Mouse (Mus musculus): ENCODE results near the gene Iqschfp. TPM values are rescaled to one million over a fixed set of nuclear protein-coding genes. Genes with fewer than 3 reads are reported as not detected.

Gene Iqschfp
- polyA plus RNA-seq, 1 experiment from 2014 or later: 0.54 TPM

DNA sequence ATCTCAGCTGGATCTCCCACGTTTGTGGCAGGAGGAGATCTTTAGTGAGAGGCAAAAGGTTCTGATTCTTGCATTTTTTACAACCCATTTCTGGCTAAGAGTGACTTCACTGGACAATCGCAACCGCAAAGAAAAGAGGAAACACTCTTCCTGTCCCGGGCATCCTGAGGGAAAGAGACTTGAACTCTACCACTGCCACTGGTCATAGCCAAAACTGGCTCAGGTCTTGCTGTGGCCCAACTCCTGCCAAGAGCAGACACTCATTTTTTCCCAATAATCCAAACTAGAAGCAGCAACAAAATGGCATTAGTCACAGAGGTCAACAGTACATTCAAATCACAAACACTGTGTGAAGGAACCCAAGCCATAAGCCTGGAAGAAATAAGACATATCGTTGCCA lies 770.4 kb downstream of the Iqschfp start:
- Histone ChIP-seq H3K4me1 (no peaks in the 10 kb centered on the region; the same call in 1 of the 2 replicates), H3K27me3 (peaks cover 1% of the 10 kb centered on the region; the same call in 1 of the 2 replicates), H3K36me3 (no peaks in the 10 kb centered on the region), H3K27ac (no peak overlapping the region), H3K4me2 (no peak overlapping the region), H3K4me3 (no peak overlapping the region), H3K9me3 (no peaks in the 10 kb centered on the region), H3K9ac (no peak overlapping the region)
- 73% methylated on average over 5 of the region's 5 CpGs for WGBS
- ATAC-seq (ENCODE audit: insufficient number of reproducible peaks, low FRiP score, low TSS enrichment, low read depth): no peak

DNA sequence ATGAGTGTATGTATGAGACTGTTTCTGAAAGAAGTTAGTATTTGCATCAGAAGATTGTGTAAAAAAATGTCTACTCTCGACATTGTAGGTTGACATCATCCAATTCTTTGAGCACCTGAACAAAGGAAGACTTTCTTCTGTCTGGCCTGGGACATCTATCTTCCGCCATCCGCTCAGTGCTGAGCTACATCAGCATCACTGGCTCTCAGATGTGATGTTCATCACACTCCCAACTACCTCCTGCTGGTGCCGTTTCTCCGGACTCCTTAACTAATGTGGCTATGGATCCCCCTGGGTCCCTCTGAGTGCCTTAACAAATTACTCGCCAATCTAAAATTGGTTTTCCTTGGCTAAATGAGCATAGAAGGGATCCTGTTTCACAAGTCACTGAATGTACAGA lies 772.3 kb downstream of the Iqschfp start:
- no peak overlapping the region for H3K4me3 ChIP-seq
- no peaks in the 10 kb centered on the region; the same call in 1 of the 2 replicates for H3K27me3 ChIP-seq
- no peaks in the 10 kb centered on the region for H3K36me3 ChIP-seq
- no peak overlapping the region for H3K4me2 ChIP-seq
- WGBS: 69% methylated on average over 6 of the region's 6 CpGs
- H3K9me3 ChIP-seq: no peaks in the 10 kb centered on the region
- H3K9ac ChIP-seq: no peak overlapping the region
- ATAC-seq (ENCODE audit: insufficient number of reproducible peaks, low FRiP score, low TSS enrichment, low read depth): no peak
- no peak overlapping the region for H3K27ac ChIP-seq
- H3K4me1 ChIP-seq: no peaks in the 10 kb centered on the region

DNA sequence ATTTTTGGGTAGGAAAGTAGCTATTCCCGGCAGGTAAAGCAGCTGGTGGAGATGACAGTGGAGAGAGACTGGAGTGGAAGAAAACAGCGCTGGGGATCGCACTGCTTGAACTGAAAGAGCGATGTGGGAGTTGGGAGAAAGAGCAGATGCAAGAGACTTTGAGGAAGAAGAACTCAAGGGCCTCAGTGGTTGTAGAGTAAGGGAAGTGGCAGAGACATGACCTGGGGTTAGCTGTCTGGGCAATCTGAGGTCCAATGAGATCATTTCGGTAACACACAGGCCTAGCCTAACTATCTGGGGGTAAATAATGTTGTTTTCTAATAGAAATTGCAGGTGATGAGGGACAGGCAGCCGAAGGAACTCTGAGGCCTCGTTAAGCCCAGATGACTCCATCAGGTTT lies 774.3 kb downstream of the Iqschfp start:
- no peaks in the 10 kb centered on the region; the same call in 1 of the 2 replicates for H3K27me3 ChIP-seq
- no peaks in the 10 kb centered on the region for H3K9me3 ChIP-seq
- WGBS: 73% methylated on average over 7 of the region's 7 CpGs
- H3K27ac ChIP-seq: no peak overlapping the region
- no peak overlapping the region for H3K9ac ChIP-seq
- no peak overlapping the region for H3K4me3 ChIP-seq
- H3K4me1 ChIP-seq: no peaks in the 10 kb centered on the region
- ATAC-seq (ENCODE audit: insufficient number of reproducible peaks, low FRiP score, low TSS enrichment, low read depth): no peak
- no peak overlapping the region for H3K4me2 ChIP-seq
- H3K36me3 ChIP-seq: no peaks in the 10 kb centered on the region

DNA sequence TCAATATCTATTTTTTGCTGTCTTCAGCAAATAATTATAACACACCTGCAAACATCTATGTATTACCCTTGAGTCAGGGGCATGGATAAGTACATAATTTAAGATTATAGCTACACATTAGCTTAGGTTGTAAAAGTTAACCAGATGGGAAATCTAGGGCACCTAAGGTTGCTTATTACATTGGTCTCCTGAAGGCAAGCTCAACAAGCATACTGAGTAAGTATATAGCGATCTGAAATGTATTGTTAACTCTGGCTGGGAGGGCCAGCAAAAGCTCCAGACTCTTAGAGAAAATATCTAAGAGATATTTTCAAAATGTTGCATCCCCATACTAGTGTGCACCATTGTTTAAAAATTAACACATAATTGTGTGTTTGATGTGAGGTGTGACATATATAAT lies 775.8 kb downstream of the Iqschfp start:
- no peak for ATAC-seq (ENCODE audit: insufficient number of reproducible peaks, low FRiP score, low TSS enrichment, low read depth)
- no peak overlapping the region for H3K4me2 ChIP-seq
- H3K36me3 ChIP-seq: no peaks in the 10 kb centered on the region
- no peaks in the 10 kb centered on the region for H3K4me1 ChIP-seq
- no peak overlapping the region for H3K27ac ChIP-seq
- no peak overlapping the region for H3K9ac ChIP-seq
- H3K27me3 ChIP-seq: no peaks in the 10 kb centered on the region; the same call in 1 of the 2 replicates
- no peaks in the 10 kb centered on the region for H3K9me3 ChIP-seq
- no peak overlapping the region for H3K4me3 ChIP-seq
- WGBS: 49% methylated on average over 1 of the region's 1 CpGs

DNA sequence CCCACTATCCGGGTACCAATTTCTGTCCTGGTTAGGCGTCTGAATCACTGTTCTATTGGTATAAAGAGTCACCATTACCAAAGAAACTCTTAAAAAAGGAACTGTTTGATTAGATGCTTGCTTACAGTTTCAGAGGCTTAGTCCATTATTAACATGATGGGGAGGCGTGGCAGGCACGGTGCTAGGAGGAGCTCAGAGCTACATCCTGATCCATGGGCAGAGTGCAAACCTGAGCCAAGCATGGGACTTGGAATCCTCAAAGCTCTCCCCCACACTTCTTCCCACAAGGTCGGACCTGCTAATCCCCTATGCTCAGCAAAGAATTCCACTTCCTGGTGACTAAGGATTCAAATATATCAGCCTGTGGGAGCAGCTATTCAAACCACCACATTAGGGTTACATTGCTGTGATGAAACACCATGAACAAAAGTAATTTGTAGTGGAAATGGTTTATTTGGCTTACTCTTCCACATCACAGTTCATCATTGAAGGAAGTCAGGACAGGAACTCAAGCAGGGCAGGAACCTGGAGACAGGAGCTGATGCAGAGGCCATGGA lies 777.5 kb downstream of the Iqschfp start:
- Histone ChIP-seq H3K4me3 (no peak overlapping the region), H3K4me2 (no peak overlapping the region), H3K9me3 (no peaks in the 10 kb centered on the region), H3K27ac (no peak overlapping the region), H3K36me3 (no peaks in the 10 kb centered on the region), H3K27me3 (no peaks in the 10 kb centered on the region; the same call in 1 of the 2 replicates), H3K4me1 (no peaks in the 10 kb centered on the region), H3K9ac (no peak overlapping the region)
- no peak for ATAC-seq (ENCODE audit: insufficient number of reproducible peaks, low FRiP score, low TSS enrichment, low read depth)
- WGBS: 75% methylated on average over 5 of the region's 5 CpGs

DNA sequence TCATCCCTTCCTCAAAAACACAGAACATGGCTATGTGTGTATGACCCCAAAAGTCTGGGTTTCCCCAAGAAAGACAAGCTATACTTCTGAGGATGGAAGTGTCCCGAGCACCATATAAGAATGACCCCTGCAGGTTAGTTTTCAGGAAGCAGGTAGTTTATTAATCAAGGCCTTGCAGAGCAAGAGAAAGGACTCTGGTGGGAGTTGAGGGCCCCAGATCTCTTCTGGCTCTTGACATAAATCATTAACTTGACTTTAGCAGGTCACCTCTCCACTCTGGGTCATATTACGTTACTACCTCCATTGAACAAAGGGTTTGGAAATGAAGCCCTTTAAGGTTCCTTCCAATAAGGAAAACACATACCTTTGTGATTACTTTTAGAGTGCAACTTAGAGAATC lies 782.7 kb downstream of the Iqschfp start:
- no peak overlapping the region for H3K27ac ChIP-seq
- peaks cover 6% of the 10 kb centered on the region; the same call in 1 of the 2 replicates for H3K4me1 ChIP-seq
- H3K36me3 ChIP-seq: no peaks in the 10 kb centered on the region
- H3K4me3 ChIP-seq: no peak overlapping the region
- no peaks in the 10 kb centered on the region for H3K9me3 ChIP-seq
- no peak overlapping the region for H3K9ac ChIP-seq
- no peak for ATAC-seq (ENCODE audit: insufficient number of reproducible peaks, low FRiP score, low TSS enrichment, low read depth)
- WGBS: 77% methylated on average over 2 of the region's 2 CpGs
- H3K4me2 ChIP-seq: no peak overlapping the region
- H3K27me3 ChIP-seq: no peaks in the 10 kb centered on the region

DNA sequence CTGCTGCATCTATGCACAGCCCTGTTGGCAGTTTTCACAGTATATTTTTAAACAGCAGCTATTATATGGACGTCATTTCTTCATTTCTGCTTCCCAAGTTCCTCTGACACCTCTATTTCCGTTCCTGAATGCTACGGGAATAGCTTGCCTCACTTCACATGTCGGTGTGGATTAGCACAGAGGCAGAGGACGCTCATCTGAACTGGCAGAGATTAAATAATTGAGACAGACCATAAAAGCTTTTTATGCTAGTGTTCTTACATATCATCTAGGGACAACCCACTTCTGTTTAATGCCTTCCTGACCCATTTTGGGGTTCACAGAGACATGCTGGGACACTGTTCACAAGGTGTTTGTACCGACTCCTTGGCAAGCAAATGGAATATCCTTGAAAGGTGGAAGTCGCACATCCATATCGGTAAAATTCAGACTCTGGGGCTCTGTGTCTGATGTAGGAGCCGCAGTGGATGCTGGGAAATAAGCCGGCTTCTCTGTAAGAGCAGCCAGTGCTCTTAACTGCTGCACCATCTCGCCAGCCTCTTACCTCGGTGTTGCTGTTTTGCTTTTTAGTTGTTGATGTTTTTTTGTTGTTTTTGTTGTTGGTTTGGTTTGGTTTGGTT lies 783.3 kb downstream of the Iqschfp start:
- H3K4me3 ChIP-seq: no peak overlapping the region
- H3K4me2 ChIP-seq: no peak overlapping the region
- no peaks in the 10 kb centered on the region for H3K9me3 ChIP-seq
- H3K27me3 ChIP-seq: no peaks in the 10 kb centered on the region
- ATAC-seq (ENCODE audit: insufficient number of reproducible peaks, low FRiP score, low TSS enrichment, low read depth): no peak
- H3K27ac ChIP-seq: no peak overlapping the region
- no peak overlapping the region for H3K9ac ChIP-seq
- no peaks in the 10 kb centered on the region for H3K36me3 ChIP-seq
- 89% methylated on average over 12 of the region's 12 CpGs for WGBS
- peaks cover 6% of the 10 kb centered on the region; the same call in 1 of the 2 replicates for H3K4me1 ChIP-seq

Other genes with a start within 250 kb of the Iqschfp start
- 0.15 TPM in 1 of 2 replicates, not detected in the other for gene Iqcj, start within 50 bp of the Iqschfp start, polyA plus RNA-seq (2015; fragmentation: Nextera tagmentation; extraction: Ambion mirVana)
- 16.1 and 25.8 TPM in 2 replicates for gene Schip1, start 172.6 kb downstream of the Iqschfp start, polyA plus RNA-seq (2015; fragmentation: Nextera tagmentation; extraction: Ambion mirVana)